Mouse (Mus musculus): ENCODE data around the gene Rere. TPM values are rescaled to one million over a fixed set of nuclear protein-coding genes. Genes with fewer than 3 reads are reported as not detected.
"Not testable (repeated sequence)": the region's sequence is repeated elsewhere in the genome, so short reads cannot be mapped to it uniquely, and the experiment has no call there.

Gene Rere
- total RNA-seq, 2 experiments from 2014 or later = 52.5 to 62.6 TPM

DNA sequence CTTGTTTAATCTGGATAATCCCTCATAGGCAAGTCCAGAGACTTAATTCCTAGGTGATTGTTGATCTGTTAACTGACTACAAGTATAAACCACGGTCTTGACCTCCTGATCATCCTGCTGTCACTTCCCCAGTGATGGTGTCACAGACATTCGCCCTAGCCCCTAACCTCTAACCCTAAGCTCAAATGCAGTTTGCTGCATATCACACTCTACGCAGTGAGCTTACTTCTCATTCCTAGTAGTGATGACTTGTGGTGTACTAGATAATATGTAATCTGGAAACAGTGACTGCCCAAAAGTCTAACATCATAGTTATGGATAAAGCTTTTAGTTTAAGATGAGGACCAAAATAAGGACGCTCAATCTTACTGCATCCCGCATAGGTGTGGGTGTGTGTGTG lies 304.8 kb downstream of the Rere start:
- intact Hi-C loops (cut with DNase I) = no loop called here
- no peak for DNase-seq

DNA sequence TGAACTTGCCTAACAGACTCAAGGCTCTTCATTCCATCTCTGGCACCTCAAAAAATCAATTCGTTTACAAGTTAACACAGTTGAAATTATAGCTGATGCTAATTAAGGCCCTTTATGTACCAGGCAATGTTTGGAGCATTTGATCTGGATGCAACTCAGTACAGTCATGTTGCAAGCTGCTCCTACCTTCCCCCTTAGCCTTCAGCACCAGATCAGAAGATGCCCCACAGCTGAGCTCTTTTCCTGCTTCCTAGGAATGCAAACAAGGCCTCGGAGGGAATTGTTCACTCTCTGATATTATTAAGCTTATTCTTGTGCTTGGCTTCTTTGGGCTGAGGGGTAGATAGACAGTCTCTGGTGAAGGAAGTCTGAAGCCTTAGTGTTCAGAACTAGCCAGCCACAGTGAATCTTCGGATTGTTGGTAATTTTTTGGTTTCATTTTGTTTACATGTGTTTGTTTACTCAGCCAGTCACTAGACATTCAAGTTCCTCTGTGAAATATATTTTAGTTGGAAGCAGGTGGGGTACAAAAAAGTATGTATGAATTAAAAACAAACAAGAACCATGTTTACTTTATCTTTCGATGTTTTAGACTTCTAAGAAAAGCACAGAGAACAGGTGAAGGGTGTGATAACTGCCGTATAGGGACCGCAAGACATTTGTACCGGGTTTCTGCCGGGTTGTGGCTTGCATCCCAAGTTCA lies 306.3 kb downstream of the Rere start:
- DNase-seq = no peak

GRCm38 (mm10) chr4:150588300-150588621 lies 306.8 kb downstream of the Rere start:
- DNase-seq = no peak
- intact Hi-C loops (cut with DNase I) = no loop called here

More for the DNA sequence above, 306.3 kb downstream of the Rere start:
- intact Hi-C loops (cut with DNase I) = no loop called here

DNA sequence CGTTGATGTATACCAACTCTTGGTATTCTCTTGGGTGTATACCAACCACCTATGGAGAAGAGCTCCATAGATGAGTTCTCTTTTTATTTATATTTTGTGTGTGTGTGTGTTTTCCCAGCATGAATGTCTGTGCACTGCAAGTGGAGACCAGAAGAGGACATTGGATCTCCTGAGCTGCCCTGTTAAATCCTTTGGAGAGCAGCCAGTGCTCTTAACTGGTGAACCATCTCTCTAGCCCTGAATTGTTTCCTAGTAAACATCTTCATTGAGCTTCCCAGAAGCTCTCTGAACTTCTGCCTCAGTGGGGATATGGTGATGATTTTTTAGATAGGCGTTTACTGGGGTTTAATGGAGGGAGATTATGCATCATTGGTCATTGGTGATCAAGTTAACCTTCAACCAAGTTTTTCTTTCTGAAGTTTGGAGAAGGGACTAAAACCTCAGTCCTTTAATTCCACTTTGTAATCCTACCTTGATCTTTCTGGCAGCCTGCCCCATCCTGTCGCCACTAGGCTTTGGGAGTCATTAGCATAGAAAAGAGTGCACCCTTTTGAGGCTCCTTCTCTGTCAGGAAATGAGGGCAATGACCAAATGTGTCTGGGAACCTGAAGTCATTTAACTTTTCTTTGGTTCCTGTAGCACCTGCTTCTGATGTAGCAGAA lies 309.3 kb downstream of the Rere start:
- DNase-seq = no peak

GRCm38 (mm10) chr4:150591602-150592001 lies 310.2 kb downstream of the Rere start:
- no peak for DNase-seq
- intact Hi-C loops (cut with DNase I) = no loop called here

More for the DNA sequence above, 309.3 kb downstream of the Rere start:
- intact Hi-C loops (cut with DNase I) = no loop called here

DNA sequence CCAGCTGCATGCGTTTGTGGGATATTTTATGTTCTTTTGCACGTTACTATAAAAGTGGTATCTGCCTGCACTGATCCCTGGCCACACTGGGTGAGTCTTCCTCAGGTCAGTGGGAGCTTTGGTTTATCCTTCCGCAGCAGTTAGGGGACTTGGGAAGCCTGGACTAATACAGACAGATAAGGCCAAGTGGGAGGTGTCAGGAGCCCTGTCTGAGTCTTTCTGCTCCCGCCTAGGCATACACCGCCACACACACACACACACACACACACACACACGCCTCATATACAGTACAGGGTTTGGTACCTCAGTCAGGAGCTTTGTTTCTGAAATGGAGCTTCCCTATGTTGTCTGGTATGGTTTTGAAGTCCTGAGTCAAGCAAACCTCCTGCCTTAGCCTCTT lies 310.6 kb downstream of the Rere start:
- DNase-seq = no peak
- intact Hi-C loops (cut with DNase I) = no loop called here

GRCm38 (mm10) chr4:150593473-150594217 lies 312.2 kb downstream of the Rere start:
- no peak for DNase-seq
- intact Hi-C loops (cut with DNase I) = no loop called here

DNA sequence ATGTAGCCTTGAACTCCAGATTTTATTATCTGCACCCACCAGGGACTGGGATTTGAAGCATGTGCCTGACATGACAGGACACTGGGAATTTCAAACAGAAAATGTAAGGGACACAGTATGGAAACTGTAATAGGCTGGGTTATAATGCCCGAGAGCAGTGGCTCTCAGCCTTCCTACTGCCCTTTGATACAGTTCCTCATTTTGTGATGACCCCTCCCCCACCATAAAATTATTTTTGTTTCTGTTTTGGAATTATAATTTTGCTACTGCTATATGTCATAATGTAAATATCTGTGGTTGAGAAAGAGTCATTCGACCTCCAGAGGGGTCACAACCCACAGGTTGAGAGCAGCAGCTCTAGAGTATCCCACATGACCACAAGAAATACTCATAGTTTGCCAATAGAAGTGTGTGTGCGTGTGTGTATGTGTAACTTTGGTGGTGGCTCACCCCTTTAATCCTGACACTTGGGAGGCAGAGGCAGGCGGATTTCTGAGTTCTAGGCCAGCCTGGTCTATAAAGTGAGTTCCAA lies 312.9 kb downstream of the Rere start:
- no peak for DNase-seq
- intact Hi-C loops (cut with DNase I) = no loop called here

DNA sequence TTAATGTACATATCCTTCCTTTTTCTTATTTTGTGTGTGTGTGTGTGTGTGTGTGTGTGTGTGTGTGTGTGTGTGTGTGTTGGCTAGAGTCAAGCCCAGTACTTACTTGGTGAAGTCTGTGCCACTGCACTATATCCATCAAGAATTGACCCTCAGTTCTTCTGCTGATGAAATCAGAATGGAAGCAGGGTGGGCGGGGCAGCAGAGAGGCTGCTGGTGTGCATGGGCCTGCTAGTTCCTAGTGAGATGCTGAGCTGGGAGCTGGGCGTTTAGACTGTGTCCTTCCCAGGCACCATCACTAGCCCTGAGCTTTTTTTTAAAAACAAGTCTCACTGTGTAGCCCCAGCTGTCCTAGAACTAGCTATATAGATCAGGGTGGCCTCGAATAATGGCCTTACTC lies 313.6 kb downstream of the Rere start:
- DNase-seq = no peak
- intact Hi-C loops (cut with DNase I) = no loop called here

- DNase-seq = no peak
- intact Hi-C loops (cut with DNase I) = no loop called here
Observed at GRCm38 (mm10) chr4:150595991-150596390, 314.5 kb downstream of the Rere start.

DNA sequence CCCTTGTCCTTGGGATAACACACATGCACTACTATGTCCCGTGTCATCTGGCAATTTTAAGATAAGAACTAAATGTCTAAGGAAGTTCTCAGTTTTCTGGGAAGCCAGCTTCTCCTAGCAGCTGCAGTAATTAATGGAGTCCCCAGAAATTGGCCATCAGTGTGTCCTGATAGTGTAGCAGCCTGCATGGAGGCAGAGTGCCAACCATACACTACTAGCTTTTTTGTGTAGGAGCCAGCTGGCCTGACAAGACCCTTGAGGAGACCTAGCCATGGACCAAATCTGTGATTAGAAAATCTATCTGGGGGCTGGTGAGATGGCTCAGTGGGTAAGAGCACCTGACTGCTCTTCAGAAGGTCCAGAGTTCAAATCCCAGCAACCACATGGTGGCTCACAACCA lies 317.2 kb downstream of the Rere start:
- peak; percentile 36 to 51 for DNase-seq
- intact Hi-C loops (cut with DNase I) = no loop called here

GRCm38 (mm10) chr4:150599119-150599992 lies 317.9 kb downstream of the Rere start:
- peak in 1 of 2 experiments; percentile 43 for DNase-seq

DNA sequence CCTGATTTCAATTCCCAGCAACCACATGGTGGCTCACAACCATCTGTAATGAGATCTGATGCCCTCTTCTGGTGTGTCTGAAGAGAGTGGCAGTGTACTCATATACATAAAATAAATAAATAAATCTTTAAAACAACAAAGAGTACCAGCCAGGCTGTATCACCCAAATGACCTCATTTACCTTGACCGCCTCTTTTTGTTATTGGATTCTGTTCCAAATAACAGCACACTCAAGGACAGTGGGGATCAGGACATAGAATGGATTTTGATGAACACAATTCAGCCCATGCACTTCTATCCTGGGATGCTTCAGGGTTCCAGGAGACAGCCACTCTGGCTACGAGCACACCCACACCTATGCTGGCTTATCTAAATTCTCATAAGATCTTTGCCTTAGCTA lies 319.1 kb downstream of the Rere start:
- DNase-seq; intact Hi-C loops (cut with DNase I): not testable (repeated sequence)

More at GRCm38 (mm10) chr4:150599119-150599992, 317.9 kb downstream of the Rere start:
- intact Hi-C loops (cut with DNase I) = no loop called here

DNA sequence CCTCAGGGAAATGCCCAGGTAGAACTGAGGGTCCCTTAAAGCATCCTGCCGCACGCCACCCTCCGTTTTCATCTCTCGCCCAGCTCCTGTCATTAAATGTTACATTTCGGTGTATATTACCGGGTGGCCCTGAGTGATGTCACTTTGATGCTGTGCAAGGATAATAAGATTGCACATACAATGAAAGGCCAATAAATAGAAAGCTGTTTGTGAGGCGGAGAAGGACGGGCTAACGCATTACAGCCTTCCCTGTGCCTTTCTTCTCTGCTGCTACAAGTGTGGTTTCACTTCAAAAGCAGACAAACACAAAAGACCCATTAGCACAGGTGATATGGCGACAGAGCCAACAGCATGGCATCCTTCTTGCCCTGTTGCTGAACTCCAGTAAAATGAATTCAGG lies 320.0 kb downstream of the Rere start:
- no peak for DNase-seq
- intact Hi-C loops (cut with DNase I) = no loop called here

- intact Hi-C loops (cut with DNase I) = no loop called here
- DNase-seq = no peak
Observed at GRCm38 (mm10) chr4:150603366-150604061, 322.1 kb downstream of the Rere start.

- intact Hi-C loops (cut with DNase I) = no loop called here
- no peak for DNase-seq
Observed at GRCm38 (mm10) chr4:150605804-150606203, 324.4 kb downstream of the Rere start.

DNA sequence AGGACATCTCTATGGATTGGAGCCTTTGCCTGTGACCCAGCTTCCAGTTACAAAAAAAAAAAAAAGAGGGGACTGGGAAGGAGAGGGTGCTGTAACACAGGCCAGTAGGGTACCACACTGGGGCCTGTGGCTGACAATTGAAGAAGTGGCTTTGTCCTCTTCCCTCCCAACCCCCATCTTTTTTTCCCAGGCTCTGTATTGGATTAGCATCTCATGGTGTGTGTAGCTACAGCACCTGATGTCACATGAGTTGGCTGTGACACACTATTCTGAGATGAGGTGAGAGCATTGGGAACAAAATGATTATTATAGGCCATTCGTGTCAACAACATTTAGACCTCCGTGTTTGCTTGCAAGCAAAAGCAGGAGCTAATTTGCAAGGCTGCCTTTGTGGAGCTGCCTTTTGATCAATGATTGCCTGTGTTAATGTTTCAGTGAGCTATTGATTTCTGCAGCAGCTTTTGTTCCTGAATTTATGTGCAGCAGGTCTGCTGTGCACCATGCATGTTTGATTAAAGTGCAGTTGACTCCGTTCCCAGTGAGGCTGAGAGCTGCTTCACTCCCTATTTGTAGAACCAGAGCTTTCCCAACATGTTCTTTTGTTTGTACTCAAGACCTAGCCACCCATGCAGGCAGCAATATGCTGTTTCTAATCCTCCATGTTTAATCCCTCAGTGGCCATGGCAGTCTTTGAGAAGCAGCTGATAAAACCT lies 325.2 kb downstream of the Rere start:
- DNase-seq = no peak
- intact Hi-C loops (cut with DNase I) = no loop called here

GRCm38 (mm10) chr4:150608670-150609069 lies 327.2 kb downstream of the Rere start:
- intact Hi-C loops (cut with DNase I) = no loop called here
- DNase-seq = no peak

- intact Hi-C loops (cut with DNase I) = no loop called here
- DNase-seq = no peak
Observed at GRCm38 (mm10) chr4:150613715-150614114, 332.3 kb downstream of the Rere start.
